Mouse (Mus musculus) heart, embryonic 10.5 days (tissue): ENCODE results near the gene Rfx2. TPM values are rescaled to one million over a fixed set of nuclear protein-coding genes. Genes with fewer than 3 reads are reported as not detected.

ENCODE experiments used
- DNase-seq: peaks from one replicate; pipeline ENCODE4 v3.0.0-alpha.2; 2017; ENCODE audit warnings: low spot score
- H3K27ac ChIP-seq: fragments of 300-500 bp; sonication (generic); 2 replicates; pipeline ENCODE4 v1.5.1; 2016; ENCODE audit warnings: mild to moderate bottlenecking
- H3K27me3 ChIP-seq: fragments of 300-500 bp; sonication (generic); 2 replicates; pipeline ENCODE4 v1.6.1; 2016; ENCODE audit warnings: mild to moderate bottlenecking; ENCODE audit not compliant: poor library complexity, insufficient read depth, severe bottlenecking
- H3K36me3 ChIP-seq: fragments of 300-500 bp; sonication (generic); 2 replicates; pipeline ENCODE4 v1.6.1; 2016; ENCODE audit warnings: mild to moderate bottlenecking, moderate library complexity
- H3K4me1 ChIP-seq: fragments of 300-500 bp; sonication (generic); 2 replicates; pipeline ENCODE4 v1.6.1; 2016; ENCODE audit warnings: mild to moderate bottlenecking
- H3K4me3 ChIP-seq: fragments of 300-500 bp; sonication (generic); 2 replicates; pipeline ENCODE4 v1.5.1; 2016; ENCODE audit warnings: mild to moderate bottlenecking, moderate library complexity
- H3K9me3 ChIP-seq: fragments of 300-500 bp; sonication (generic); 2 replicates; pipeline ENCODE4 v1.6.1; 2016; ENCODE audit warnings: mild to moderate bottlenecking, moderate library complexity
- WGBS: fragments of 180-500 bp; shearing (Covaris S2); methylation state at CpG from one replicate; pipeline ENCODE4 v1.1.7; 2016; 5-methylcytosine and 5-hydroxymethylcytosine counted together
- polyA plus RNA-seq: library from polyadenylated mRNA; unstranded; fragments of >200 nt; fragmentation: Nextera tagmentation; extraction: Ambion mirVana; gene quantifications from 2 replicates; pipeline ENCODE4 v1.2.1, GENCODE M21; 2016

The Rfx2 gene
- polyA plus RNA-seq, 1 experiment from 2014 or later, result 4.0 TPM

- WGBS, result 1% methylated on average over 27 of the region's 27 CpGs
- peaks cover 45% of the 10 kb centered on the region for H3K27me3 ChIP-seq
- DNase-seq, result no peak
- H3K27ac ChIP-seq, result no peak overlapping the region
- no peaks in the 10 kb centered on the region for H3K9me3 ChIP-seq
- H3K36me3 ChIP-seq, result no peaks in the 10 kb centered on the region
- peak overlapping the region; percentile 73 for H3K4me3 ChIP-seq
- peaks cover 18% of the 10 kb centered on the region for H3K4me1 ChIP-seq
These were observed 1.0 kb downstream of the Rfx2 start for GRCm38 (mm10) chr17:56829795-56830194.

- 31% methylated on average over 11 of the region's 11 CpGs for WGBS
- Histone ChIP-seq H3K4me1 (peaks cover 18% of the 10 kb centered on the region), H3K27me3 (peaks cover 50% of the 10 kb centered on the region), H3K9me3 (no peaks in the 10 kb centered on the region), H3K27ac (no peak overlapping the region), H3K36me3 (no peaks in the 10 kb centered on the region), H3K4me3 (peak overlapping the region; percentile 73; the same call in 1 of the 2 replicates)
- DNase-seq, result no peak
These were observed 1.6 kb downstream of the Rfx2 start for GRCm38 (mm10) chr17:56829171-56829570.

GRCm38 (mm10) chr17:56826718-56827117 lies 4.1 kb downstream of the Rfx2 start:
- Histone ChIP-seq H3K4me1 (peaks cover 18% of the 10 kb centered on the region), H3K27ac (no peak overlapping the region), H3K27me3 (peaks cover 37% of the 10 kb centered on the region), H3K36me3 (no peaks in the 10 kb centered on the region), H3K4me3 (no peak overlapping the region), H3K9me3 (no peaks in the 10 kb centered on the region)
- DNase-seq, result no peak
- WGBS, result 58% methylated on average over 2 of the region's 2 CpGs

- Histone ChIP-seq H3K4me3 (no peak overlapping the region), H3K4me1 (peaks cover 11% of the 10 kb centered on the region), H3K27me3 (peaks cover 14% of the 10 kb centered on the region), H3K9me3 (no peaks in the 10 kb centered on the region), H3K36me3 (no peaks in the 10 kb centered on the region), H3K27ac (no peak overlapping the region)
- DNase-seq, result no peak
- WGBS, result 63% methylated on average over 2 of the region's 2 CpGs
These were observed 7.5 kb downstream of the Rfx2 start for GRCm38 (mm10) chr17:56823352-56823751.

GRCm38 (mm10) chr17:56822380-56822779 lies 8.4 kb downstream of the Rfx2 start:
- Histone ChIP-seq H3K4me3 (no peak overlapping the region), H3K9me3 (no peaks in the 10 kb centered on the region), H3K4me1 (peaks cover 14% of the 10 kb centered on the region), H3K27ac (no peak overlapping the region), H3K27me3 (0 out of 2 replicates have a peak, but pooled peaks cover 5% of the 10 kb centered on the region), H3K36me3 (no peaks in the 10 kb centered on the region)
- no peak for DNase-seq
- 71% methylated on average over 2 of the region's 2 CpGs for WGBS

- Histone ChIP-seq H3K4me1 (peaks cover 18% of the 10 kb centered on the region), H3K36me3 (no peaks in the 10 kb centered on the region), H3K9me3 (no peaks in the 10 kb centered on the region), H3K27me3 (0 out of 2 replicates have a peak, but pooled peaks cover 4% of the 10 kb centered on the region), H3K27ac (peak overlapping the region; percentile 37; the same call in 1 of the 2 replicates), H3K4me3 (no peak overlapping the region)
- DNase-seq, result peak; percentile 75
- 80% methylated on average over 8 of the region's 8 CpGs for WGBS
These were observed 11.1 kb downstream of the Rfx2 start for GRCm38 (mm10) chr17:56819694-56820111.

GRCm38 (mm10) chr17:56819032-56819545 lies 11.7 kb downstream of the Rfx2 start:
- 66% methylated on average over 6 of the region's 6 CpGs for WGBS
- no peaks in the 10 kb centered on the region for H3K27me3 ChIP-seq

GRCm38 (mm10) chr17:56818067-56818636 lies 12.7 kb downstream of the Rfx2 start:
- Histone ChIP-seq H3K4me1 (peaks cover 32% of the 10 kb centered on the region), H3K27ac (no peak overlapping the region), H3K27me3 (no peaks in the 10 kb centered on the region), H3K4me3 (no peak overlapping the region), H3K36me3 (no peaks in the 10 kb centered on the region), H3K9me3 (no peaks in the 10 kb centered on the region)
- WGBS, result 36% methylated on average over 11 of the region's 11 CpGs
- no peak for DNase-seq

More at GRCm38 (mm10) chr17:56819032-56819545, 11.7 kb downstream of the Rfx2 start:
- no peaks in the 10 kb centered on the region for H3K9me3 ChIP-seq
- H3K4me1 ChIP-seq, result peaks cover 22% of the 10 kb centered on the region
- no peak overlapping the region; the same call in 1 of the 2 replicates for H3K27ac ChIP-seq
- no peaks in the 10 kb centered on the region for H3K36me3 ChIP-seq
- no peak for DNase-seq
- no peak overlapping the region for H3K4me3 ChIP-seq

- Histone ChIP-seq H3K9me3 (no peaks in the 10 kb centered on the region), H3K4me3 (no peak overlapping the region), H3K27ac (peak overlapping the region; percentile 71), H3K36me3 (no peaks in the 10 kb centered on the region), H3K4me1 (peaks cover 57% of the 10 kb centered on the region), H3K27me3 (0 out of 2 replicates have a peak, but pooled peaks cover 10% of the 10 kb centered on the region)
- DNase-seq, result no peak
- WGBS, result 85% methylated on average over 3 of the region's 3 CpGs
These were observed 15.8 kb downstream of the Rfx2 start for GRCm38 (mm10) chr17:56815057-56815345.

GRCm38 (mm10) chr17:56814316-56815056 lies 16.3 kb downstream of the Rfx2 start:
- no peaks in the 10 kb centered on the region for H3K36me3 ChIP-seq
- WGBS, result 16% methylated on average over 24 of the region's 24 CpGs
- no peak overlapping the region for H3K4me3 ChIP-seq
- no peaks in the 10 kb centered on the region for H3K9me3 ChIP-seq
- 0 out of 2 replicates have a peak, but pooled peaks cover 10% of the 10 kb centered on the region for H3K27me3 ChIP-seq
- peak overlapping the region; percentile 71 for H3K27ac ChIP-seq
- H3K4me1 ChIP-seq, result peaks cover 57% of the 10 kb centered on the region
- DNase-seq, result peak; percentile 95

GRCm38 (mm10) chr17:56810245-56810644 lies 20.6 kb downstream of the Rfx2 start:
- peaks cover 58% of the 10 kb centered on the region for H3K4me1 ChIP-seq
- WGBS, result 4% methylated on average over 3 of the region's 3 CpGs
- peaks cover 29% of the 10 kb centered on the region for H3K27me3 ChIP-seq
- H3K27ac ChIP-seq, result peak overlapping the region; percentile 89
- no peaks in the 10 kb centered on the region for H3K36me3 ChIP-seq
- H3K9me3 ChIP-seq, result no peaks in the 10 kb centered on the region
- H3K4me3 ChIP-seq, result 0 out of 2 replicates have a peak overlapping the region, but pooled peaks have one; percentile 2
- DNase-seq, result peak; percentile 96

- Histone ChIP-seq H3K27me3 (peaks cover 29% of the 10 kb centered on the region), H3K4me3 (no peak overlapping the region), H3K9me3 (no peaks in the 10 kb centered on the region), H3K4me1 (peaks cover 44% of the 10 kb centered on the region), H3K36me3 (no peaks in the 10 kb centered on the region), H3K27ac (no peak overlapping the region)
- 8% methylated on average over 9 of the region's 9 CpGs for WGBS
- peak; percentile 91 for DNase-seq
These were observed 22.3 kb downstream of the Rfx2 start for GRCm38 (mm10) chr17:56808518-56808917.

- Histone ChIP-seq H3K4me1 (peaks cover 26% of the 10 kb centered on the region), H3K9me3 (no peaks in the 10 kb centered on the region), H3K27me3 (peaks cover 28% of the 10 kb centered on the region), H3K27ac (no peak overlapping the region), H3K4me3 (no peak overlapping the region), H3K36me3 (peaks cover 4% of the 10 kb centered on the region; the same call in 1 of the 2 replicates)
- WGBS, result 81% methylated on average over 1 of the region's 1 CpGs
- no peak for DNase-seq
These were observed 25.0 kb downstream of the Rfx2 start for GRCm38 (mm10) chr17:56805784-56806183.
